Mouse (Mus musculus): ENCODE measurements around the gene Ttc25.

Ttc25 gene

GRCm38 (mm10) chr11:100544832-100545745, at the start of gene Ttc25:
Gene Ttc25 (plus strand): TSS chr11:100545607.
- in situ Hi-C loops (cut with MboI, MseI): no loop called here

DNA sequence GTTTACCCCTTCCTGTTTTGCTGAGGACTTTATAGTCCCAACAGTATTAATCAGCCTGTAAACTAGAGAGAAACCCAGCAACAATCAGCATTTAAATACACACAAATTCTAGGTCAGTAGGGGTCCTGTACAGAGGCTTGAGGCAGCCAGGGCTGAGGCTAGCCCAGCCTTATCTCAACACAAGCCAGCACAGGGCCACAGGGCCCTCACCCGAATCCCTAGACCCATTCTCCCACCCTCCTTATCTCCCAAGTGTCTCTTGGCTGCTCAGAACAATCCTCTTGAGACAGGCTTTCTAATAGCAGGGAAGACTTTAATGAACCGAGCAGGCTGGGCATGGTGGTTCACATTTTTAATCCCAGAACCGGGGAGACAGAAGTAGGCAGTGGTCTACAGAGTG, 45.2 kb upstream of the Ttc25 start:
- in situ Hi-C loops (cut with MboI, MseI): loop anchor here in 1 of 2 experiments (5.0 to 10.0 kb wide), 2 partner anchors 372 to 1505 kb away; no protein-coding TSS in a partner anchor

DNA sequence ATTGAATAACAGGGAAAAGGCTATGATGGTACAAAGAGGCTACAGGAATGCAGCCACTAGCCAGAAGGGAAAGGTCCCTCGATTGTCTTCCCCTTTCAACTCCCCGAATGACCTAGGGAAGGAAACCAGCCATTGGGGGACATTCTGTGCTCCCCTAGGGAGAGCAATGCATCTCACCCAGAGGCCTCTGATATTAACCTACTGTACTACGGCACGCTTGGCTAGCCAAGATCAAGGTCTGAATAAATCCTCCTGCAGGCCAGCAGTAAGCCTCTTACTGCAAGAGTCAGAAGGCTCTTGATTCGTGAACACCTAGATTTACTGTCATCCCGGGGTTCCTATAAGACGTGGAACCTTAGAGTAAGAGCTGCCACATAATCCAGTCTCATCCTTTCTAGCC, 44.8 kb upstream of the Ttc25 start:
- in situ Hi-C loops (cut with MboI, MseI): loop anchor here in 1 of 2 experiments (5.0 to 10.0 kb wide), 2 partner anchors 372 to 1506 kb away; no protein-coding TSS in a partner anchor

DNA sequence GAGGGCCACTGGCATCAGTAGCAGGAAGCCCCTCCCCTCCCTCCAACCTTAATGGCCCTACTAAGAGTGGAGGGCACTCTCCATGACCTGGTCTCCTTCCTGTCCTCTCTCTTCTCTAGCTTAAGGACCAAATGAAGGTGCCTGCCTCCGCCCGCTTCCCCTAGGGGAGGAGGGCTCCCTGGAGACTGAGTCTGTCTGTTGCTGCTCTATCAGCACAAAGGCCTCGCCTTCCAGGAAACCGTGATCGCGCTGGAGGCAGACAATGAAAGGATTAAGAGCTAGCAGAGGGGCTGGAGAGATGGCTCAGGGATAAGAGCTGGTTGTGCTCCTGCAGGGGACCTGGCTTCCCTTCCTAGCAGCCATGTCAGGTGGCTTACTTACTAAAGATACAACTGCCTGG, 44.1 kb upstream of the Ttc25 start:
- in situ Hi-C loops (cut with MboI, MseI): loop anchor here in 1 of 2 experiments (5.0 to 10.0 kb wide), 2 partner anchors 371 to 1507 kb away; no protein-coding TSS in a partner anchor

DNA sequence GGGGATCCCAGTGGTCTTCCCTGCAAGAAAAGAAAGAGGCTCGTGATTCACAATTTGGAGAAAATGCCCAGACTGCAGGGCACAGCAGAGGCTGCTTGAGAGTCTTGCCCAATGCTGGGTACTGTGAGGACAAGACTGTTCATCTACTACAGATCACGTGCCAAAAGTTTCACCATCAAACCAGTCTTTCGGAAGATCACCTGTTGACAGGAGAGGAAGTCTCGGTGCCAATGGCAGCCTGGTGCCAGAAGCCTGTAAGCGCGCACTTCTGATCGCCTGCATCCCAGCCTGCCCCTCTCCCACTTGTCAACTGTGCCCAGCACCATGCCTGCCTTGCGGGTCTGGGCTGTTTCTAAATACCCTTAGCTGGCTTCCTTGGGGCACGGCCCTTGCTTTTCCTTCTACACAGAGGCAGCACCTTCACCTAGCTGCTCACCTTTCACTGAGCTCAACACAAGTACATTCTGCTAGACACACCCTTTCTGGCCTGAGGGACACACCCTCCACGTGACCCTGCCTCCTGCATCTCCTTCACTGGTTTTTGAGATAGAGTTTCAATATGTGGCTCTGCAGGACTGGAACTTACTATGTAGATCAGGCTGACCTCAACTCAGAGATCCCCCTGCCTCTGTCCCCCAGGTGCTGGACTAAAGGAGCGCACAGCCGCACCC, 40.3 kb upstream of the Ttc25 start:
- in situ Hi-C loops (cut with MboI, MseI): loop anchor here in 1 of 2 experiments (5.0 to 10.0 kb wide), 2 partner anchors 367 to 1510 kb away; no protein-coding TSS in a partner anchor

- in situ Hi-C loops (cut with MboI, MseI): loop anchor here in 1 of 2 experiments (10.0 kb wide), 1 partner anchor 1511 kb away; no protein-coding TSS in a partner anchor
Observed at GRCm38 (mm10) chr11:100505997-100506396, 39.4 kb upstream of the Ttc25 start.

DNA sequence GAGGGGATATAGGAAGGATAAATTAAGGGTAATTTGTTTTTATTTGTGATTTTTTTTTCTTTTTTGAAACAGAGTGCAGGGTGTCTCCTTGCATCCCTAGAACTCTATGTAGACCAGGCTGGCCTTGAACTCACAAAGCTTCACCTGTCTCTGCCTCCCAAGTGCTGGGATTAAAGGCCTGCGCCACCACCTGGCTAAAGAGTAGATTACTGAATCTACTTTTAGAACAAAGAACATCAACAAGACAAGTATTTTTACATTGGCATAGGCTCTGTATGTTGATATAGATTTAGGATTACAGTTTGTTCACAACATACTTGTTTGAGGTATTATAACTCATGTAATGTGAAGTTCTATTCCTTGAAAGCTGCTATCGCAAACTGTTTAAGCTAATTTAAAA, 34.9 kb upstream of the Ttc25 start:
- in situ Hi-C loops (cut with MboI, MseI): no loop called here

DNA sequence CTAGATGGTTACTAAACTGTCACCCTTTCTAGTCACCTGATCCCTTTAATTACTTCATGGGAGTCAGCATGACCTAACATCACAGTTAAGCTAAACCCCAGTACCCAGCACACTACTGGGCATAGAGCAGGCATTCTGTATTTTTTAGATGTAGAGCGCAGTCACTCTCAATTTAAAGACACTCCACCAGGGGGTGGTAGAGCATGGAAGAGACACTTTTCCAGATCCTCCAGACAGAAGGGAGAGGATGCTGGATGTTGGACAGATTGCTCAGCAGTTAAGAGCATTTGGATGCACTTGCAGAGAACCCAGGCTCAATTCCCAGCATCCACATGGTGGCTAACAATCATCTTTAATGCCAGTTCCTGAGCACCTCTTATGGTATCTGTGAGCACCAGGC, 33.0 kb upstream of the Ttc25 start:
- in situ Hi-C loops (cut with MboI, MseI): no loop called here

GRCm38 (mm10) chr11:100513716-100514115, 31.7 kb upstream of the Ttc25 start:
- in situ Hi-C loops (cut with MboI, MseI): no loop called here

- in situ Hi-C loops (cut with MboI, MseI): no loop called here
Observed at GRCm38 (mm10) chr11:100515061-100515460, 30.3 kb upstream of the Ttc25 start.

DNA sequence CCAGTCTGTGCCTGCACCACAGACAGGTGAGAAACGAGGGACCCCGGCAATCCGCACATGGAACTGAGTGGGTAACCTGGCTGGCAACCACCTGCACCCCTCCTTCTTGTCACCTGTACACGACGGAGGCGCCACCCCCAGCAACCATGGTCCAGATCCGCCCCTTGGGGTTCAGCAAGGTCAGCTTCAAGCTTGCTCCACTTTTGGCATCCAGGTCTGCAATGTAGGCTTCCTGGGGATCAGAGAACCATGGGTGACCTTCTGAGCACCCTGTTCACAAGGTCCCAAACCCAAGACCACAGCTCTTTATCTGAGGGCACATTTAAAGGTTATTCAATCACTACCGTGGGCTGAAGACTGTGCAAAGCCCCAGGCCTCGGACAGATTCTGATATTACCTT, 29.6 kb upstream of the Ttc25 start:
- in situ Hi-C loops (cut with MboI, MseI): no loop called here

DNA sequence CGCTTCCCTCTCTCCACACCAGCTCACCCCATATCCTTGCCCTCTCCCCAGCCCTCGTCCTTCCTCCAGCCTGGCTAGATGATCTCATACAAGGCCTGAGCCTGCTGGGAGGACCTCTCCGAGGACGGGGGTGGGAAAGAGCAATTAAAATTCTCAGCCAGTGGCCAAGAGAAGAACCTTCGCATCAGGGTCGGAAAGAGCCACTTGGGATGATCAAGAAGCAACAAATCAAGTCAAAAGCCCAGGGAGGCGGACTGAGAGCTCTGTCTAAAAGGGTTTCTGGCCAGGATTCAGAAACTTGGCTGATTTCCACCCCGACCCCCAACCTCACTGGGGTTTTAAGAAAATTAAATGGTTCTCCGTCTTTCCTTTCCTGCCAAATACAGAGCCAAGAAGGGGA, 29.1 kb upstream of the Ttc25 start:
- in situ Hi-C loops (cut with MboI, MseI): no loop called here

DNA sequence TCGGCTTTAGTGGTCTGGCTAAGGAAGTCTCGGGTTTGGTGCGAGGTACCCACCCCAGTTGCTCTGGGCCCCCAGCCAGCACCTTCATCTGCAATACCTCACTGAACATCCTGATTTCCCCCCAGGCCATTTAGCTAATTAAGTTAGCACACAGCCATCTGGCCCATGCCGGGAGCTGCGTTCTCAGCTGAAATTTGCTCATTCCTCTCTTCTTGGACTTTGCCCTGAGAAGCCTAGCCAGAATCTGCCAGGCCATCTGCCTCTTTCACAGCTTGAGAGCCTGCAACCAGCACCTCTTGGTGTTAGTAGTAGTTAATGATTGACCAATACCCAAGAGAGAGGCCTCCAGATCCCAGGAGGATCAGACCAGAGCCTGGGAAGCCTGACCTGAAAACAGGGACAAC, 27.2 kb upstream of the Ttc25 start:
- in situ Hi-C loops (cut with MboI, MseI): no loop called here

DNA sequence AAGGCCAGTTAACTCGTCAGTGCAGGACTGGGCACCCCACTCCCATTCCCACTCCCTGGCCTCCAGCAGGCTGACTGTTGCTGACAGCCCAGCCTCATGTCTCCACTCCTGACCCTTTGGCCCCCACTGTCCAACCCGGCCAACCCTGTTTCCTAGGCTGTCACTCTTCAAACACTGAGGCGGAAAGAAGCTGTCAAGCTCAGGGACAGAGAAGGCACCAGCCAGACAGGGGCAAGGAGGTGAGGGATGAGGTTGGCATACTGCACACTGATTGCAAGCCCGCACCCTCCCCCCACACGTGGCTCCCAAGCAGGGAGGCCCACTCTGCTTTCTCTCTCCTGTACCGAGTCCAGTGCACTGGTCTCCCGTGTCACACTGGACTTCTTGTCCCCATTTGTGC, 26.2 kb upstream of the Ttc25 start:
- in situ Hi-C loops (cut with MboI, MseI): no loop called here

GRCm38 (mm10) chr11:100520838-100521237, 24.6 kb upstream of the Ttc25 start:
- in situ Hi-C loops (cut with MboI, MseI): no loop called here

- in situ Hi-C loops (cut with MboI, MseI): no loop called here
Observed at GRCm38 (mm10) chr11:100524358-100524757, 21.0 kb upstream of the Ttc25 start.

DNA sequence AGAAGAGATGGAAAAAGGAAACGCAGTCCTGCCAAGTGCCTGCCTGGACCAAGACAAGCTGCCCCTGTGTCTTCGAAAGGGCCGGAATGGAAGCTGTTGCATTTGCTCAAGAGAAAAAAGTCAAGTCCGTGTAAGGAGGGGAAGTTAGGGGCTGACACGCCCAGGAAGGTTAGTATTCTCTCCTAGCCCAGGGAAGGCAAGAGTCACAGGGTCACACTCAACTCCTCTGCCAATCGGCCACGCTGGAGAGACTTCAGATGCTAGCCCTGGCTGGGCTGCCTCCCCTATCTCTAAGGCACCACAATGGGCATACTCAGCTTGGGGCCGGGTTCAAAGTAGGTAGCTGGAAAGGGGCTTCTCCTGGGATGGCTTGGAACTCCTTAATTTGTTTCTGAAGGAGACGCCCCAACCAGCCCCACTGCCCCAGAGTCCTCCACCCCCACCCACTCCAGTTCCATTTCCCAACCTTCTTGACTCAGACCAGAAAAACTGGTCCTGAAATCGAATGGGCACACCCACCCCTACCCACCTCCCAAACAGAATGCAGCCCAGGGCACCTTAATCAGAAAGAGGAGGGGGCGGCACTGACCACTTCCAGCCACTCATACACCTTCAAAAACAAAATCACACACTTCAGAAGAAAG, 20.3 kb upstream of the Ttc25 start:
- in situ Hi-C loops (cut with MboI, MseI): no loop called here

DNA sequence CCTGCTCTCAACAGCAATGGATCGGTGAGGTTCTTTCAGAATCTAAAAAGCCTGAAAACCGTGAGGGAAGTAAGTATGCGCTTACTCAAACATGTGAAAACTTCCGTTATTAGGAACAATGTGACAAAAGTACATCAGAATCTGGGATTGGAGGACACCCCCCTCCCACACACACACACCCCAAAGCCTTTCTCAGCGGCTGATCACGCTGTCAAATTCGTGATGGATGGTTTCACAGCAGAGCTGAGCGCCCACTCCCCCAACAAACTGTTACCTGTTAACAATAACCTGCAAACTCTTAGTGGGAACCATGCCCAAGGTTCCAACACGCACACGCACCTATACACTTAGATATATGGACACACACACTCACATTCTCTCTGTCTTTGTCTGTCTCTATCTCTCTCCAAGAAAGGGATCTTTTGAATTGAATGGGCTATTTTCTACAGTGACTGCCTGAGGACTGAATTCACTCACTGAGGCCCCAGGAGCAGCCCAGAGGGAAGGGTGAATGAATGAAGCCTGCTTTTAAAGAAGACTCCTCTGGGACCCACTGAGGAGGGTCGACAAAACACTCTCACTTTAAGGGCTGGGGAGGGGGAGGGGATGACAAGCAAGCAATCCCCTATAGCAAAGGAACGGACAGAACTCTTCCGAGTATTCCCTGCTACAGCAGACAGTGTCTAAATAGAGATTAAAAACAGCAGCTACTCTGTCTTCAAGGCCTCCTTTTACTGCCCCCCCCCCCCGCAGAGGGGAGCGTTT, 19.2 kb upstream of the Ttc25 start:
- in situ Hi-C loops (cut with MboI, MseI): no loop called here

GRCm38 (mm10) chr11:100527066-100527457, 18.3 kb upstream of the Ttc25 start:
- in situ Hi-C loops (cut with MboI, MseI): no loop called here

DNA sequence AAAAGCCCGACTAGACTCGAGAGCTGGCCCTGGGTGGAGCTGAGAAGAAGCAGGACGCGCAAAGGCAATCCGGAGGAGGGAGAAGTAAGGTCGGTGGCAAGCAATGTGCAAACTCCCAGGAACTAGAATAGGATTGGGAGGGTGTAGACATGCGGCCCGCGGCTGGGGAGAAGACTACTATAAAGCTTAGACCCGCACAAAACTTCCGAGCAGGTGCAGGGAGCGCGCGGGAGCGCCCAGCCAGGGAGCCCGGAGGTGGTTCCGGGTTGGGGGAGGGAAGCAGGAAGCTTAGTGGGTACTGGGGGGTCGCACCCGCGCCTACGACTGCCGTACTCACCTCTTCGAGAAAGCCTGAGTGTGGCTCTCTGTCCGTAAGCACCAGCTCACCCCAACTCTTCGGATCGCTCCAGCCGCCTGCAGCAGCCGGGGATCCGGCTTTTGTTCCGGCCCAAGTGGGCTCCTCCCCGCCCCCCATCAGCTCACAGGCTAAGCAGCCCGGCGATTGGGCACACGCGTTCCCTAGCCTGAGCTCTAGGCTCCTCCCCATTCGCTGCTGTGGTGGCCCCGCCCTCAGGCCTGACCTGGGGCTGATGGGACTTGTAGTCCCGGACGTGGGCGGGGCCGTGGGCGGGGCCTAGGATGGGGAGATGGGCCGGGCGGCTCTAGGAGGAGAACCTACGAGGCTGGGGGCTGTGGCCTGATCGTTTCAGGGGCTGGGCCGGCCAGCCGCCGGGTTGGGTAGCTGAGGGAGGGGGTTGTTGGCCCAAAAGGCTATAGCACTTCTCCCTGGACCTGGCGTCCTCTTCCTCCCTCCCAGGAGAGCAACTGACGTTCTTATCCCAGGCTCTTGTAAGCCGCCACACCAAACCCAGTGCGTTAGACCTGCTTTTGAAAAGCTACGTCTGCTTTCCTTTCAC, 17.7 kb upstream of the Ttc25 start, which contains the start of gene Acly:
Gene Acly (minus strand): TSS at position 543 of the 917 bp plus-strand sequence.
- in situ Hi-C loops (cut with MboI, MseI): no loop called here
